Mouse (Mus musculus): ENCODE results near the gene Kdm7a.
A peak's percentile ranks its signal among the peaks of the same experiment; 100 is the strongest.

The Kdm7a gene

GRCm38 (mm10) chr6:39206581-39207461 is at the start of gene Kdm7a:
Gene Kdm7a (minus strand): TSS chr6:39206789.
- peak; percentile 80 to 82 for DNase-seq (ENCODE audit: low spot score in 2 of 2)

- DNase-seq (ENCODE audit: low spot score in 2 of 2) = no peak
Observed at GRCm38 (mm10) chr6:39255271-39255670, 48.7 kb upstream of the Kdm7a start.

- DNase-seq (ENCODE audit: low spot score in 2 of 2) = no peak
Observed at GRCm38 (mm10) chr6:39250055-39250454, 43.5 kb upstream of the Kdm7a start.

DNA sequence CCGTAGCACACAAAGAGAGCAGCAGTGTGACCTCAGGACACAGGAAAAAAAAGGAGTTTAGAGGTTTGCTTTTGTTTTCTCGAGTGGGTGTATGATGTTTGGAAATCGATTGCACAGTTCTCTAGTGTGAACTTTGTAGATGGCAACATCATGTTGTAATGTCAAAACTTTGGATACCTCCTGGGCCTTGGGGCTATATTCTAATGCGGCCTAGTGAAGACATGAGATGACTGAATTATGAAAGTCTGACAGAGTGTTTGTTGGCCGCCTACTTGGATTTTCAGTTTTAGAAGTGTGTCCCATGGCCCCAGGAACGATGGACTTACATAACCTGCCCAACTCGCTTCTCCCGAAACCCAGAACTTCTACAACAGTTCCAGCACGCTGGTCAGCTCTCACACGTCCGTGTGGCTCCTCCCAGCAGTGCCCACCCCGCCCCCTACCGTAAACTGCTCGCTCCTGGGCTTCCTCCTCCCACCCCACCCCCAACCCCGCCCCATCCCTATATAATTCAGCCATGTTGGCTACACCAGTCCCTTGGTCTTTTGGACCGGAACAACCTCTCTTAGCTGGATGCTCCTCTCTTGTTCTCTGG is 42.7 kb upstream of the Kdm7a start:
- DNase-seq (ENCODE audit: low spot score in 2 of 2) = no peak

DNA sequence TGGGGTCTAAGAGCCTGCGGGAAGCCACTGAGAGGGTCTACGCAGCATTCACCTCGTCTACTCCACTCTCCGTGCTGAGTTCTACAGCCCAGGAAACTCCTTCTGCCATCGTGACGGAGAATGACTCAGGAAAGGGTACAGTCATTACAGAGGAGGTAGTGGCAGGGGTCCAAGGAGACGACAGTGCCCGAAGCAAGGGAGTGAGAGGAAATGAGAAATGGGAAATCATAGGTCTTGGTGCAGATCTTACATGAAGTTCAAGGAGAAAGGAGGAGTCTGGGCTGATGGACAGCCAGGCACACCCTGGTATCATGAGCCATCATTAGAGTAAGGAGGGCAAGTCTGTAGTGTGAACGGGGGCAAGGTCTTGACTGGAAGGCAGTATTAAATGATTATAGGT is 37.5 kb upstream of the Kdm7a start:
- no peak for DNase-seq (ENCODE audit: low spot score in 2 of 2)

DNA sequence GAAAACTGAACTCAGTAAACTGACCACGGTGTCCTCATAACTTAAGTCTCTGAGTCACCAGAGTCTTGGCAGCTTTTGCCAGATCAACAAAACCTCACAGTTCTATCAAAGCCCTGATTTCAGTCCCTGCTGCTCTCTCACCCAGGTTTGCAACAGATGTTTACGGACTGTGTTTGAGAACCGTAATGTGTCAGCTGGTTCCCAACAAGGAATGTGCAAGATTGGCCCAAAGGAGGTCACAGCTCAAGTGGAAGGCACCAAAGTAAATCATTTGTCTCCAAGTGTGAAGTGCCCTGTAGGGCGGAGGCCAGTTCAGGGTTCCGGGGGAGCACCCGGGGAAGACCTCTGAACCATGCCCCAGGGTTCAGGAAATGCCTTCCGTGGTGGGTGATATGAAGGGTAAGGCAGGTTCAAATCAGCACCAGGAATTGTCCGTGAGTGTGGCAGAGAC is 36.9 kb upstream of the Kdm7a start:
- no peak for DNase-seq (ENCODE audit: low spot score in 2 of 2)

GRCm38 (mm10) chr6:39242718-39243471 is 36.3 kb upstream of the Kdm7a start:
- peak in 1 of 2 experiments; percentile 42 for DNase-seq (ENCODE audit: low spot score in 2 of 2)

DNA sequence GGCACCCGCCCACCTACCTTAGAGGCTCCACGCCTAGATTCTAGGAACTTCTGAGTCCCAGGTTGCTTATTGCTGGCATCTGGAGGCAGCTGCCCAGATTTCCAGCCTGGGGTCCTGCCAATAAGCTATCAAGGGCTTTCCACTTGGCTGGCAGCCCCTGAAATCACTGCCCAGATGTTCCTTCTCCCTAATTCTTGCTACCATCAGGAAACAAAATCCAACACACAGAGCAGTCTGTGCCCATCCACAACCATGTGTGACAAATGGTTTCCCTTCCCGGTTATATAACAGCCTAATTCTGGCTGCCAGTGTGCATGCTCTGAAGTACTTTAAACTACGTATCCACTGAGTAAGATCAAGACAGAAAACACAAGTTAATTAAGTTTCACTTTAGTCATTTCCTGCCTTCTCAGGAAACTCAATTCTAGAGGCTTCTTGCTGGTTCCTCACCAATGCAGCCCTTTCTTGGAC is 34.9 kb upstream of the Kdm7a start:
- peak; percentile 36 to 41 for DNase-seq (ENCODE audit: low spot score in 2 of 2)

- no peak for DNase-seq (ENCODE audit: low spot score in 2 of 2)
Observed at GRCm38 (mm10) chr6:39240956-39241355, 34.4 kb upstream of the Kdm7a start.

DNA sequence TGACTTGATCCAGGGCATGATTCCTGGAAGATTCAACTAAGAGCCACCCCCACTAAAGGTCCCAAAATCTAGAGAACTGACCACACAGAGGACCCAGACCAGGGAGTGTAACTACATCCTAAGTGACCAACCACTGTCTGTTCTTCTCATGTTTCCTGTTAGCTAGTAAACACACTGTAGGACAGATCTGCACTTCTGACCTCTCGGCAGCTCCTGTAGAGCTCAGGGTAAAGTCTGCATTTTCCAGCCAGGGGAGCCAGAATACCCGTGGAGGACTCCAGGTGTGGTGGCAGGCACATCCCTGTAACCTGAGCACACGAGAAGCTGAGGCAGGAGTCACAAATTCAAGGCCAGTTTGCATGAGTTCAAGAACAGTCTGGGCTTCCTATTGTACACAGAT is 31.3 kb upstream of the Kdm7a start:
- no peak for DNase-seq (ENCODE audit: low spot score in 2 of 2)

DNA sequence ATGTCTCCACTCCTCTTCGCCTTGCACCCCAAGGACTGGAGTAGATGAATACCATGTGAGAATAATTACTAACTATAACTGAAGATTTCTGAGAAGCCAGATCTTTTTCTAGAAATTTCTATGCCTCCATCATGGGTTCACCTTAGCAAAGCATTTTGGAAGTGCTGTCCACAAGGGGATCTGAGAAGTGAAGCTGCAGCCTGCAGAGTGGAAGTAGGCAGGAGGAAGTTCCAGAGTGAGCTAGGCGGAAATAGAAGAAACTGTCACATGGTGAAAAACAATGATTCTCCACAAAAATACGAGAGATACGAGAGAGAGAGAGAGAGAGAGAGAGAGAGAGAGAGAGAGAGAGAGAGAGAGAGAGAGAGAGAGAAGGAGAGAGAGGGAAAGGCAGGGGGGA is 26.0 kb upstream of the Kdm7a start:
- no peak for DNase-seq (ENCODE audit: low spot score in 2 of 2)

- no peak for DNase-seq (ENCODE audit: low spot score in 2 of 2)
Observed at GRCm38 (mm10) chr6:39230664-39231063, 24.1 kb upstream of the Kdm7a start.

GRCm38 (mm10) chr6:39226610-39226955 is 20.0 kb upstream of the Kdm7a start:
- no peak for DNase-seq (ENCODE audit: low spot score in 2 of 2)

GRCm38 (mm10) chr6:39225876-39226609 is 19.5 kb upstream of the Kdm7a start:
- no peak for DNase-seq (ENCODE audit: low spot score in 2 of 2)

DNA sequence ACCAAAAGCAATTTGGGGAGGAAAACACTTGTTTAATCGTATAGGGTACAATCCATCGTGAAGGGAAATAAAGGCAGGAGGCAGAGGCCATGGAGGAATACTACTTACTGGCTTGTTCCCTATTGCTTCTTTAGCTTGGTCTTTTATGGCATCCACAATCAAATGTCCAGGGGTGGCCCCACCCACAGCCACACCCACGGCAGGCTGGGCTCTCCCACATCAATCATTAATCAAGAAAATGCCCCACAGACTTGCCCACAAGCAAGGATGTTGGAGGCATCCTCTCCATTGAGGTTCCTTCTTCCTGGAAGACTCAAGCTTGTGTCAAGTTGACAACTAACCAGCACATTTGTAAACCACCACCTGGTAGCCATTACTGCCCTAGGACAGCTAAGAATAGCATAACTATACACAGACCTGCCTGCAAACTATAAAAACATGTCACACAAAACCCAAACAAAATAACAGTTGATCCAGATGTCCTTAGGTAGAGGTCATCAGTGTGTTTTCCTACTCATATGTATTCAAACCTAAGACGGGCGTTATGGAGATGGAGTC is 16.8 kb upstream of the Kdm7a start:
- no peak for DNase-seq (ENCODE audit: low spot score in 2 of 2)

- no peak for DNase-seq (ENCODE audit: low spot score in 2 of 2)
Observed at GRCm38 (mm10) chr6:39222487-39222886, 15.9 kb upstream of the Kdm7a start.

DNA sequence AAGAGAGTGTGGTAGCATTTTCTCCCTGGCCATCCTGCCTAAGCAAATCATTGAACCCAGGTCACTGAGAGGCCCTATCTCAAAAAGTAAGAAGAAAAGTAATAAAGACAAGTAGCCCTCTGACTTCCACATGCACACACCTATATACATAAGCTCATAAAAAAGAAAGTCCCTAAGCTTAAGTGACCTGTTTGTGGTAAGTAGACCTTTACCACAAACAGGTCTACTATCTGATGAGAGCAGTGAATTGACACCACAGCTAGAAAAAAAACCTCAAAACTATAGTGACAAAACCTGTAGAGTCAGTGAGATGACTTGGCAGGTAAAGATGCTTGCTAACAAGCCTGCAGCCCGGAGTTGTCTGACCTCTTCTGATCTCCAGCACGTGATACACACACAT is 11.4 kb upstream of the Kdm7a start:
- DNase-seq (ENCODE audit: low spot score in 2 of 2) = no peak

DNA sequence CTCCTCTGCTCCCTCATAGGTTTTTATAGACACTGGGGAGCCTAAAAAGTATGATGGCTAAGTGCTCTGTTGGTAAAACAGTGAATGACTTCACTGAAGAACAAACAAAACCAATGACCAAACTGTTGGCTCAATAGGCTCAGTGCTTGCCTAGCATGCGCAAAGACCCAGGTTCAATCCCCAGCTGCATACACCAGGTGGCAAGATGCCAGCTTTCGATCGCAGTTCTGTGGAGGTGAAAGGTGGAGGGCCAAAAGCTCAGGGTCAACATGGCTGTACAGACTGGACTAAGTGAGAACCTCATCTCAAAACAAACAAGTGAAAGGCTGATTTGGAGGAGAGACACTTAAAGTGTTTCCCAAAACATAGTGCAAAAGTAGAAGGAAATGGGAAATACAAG is 10.5 kb upstream of the Kdm7a start:
- DNase-seq (ENCODE audit: low spot score in 2 of 2) = no peak

- no peak for DNase-seq (ENCODE audit: low spot score in 2 of 2)
Observed at GRCm38 (mm10) chr6:39214949-39215606, 8.5 kb upstream of the Kdm7a start.

DNA sequence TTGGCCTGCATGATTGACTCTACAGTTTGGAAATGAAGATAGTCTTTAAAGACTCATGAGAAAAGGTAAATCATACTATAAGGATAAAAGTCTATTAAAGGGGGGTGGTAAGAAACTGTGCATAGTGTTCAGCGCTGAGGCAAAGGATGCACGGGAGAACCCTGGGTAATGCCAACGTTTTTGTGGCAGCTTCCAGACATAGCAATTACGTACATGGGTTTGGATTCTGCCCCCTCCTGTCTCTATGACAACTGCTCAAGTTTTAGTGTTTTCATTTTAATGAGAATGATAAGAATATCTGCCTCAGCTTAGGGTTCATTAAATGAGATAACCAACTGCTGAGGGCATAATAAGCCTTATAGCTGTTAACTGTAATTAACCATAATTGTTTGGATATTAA is 3.1 kb upstream of the Kdm7a start:
- DNase-seq (ENCODE audit: low spot score in 2 of 2) = no peak

GRCm38 (mm10) chr6:39208181-39208580 is 1.6 kb upstream of the Kdm7a start:
- DNase-seq (ENCODE audit: low spot score in 2 of 2) = no peak

All from right cerebral cortex, postnatal 36 days (tissue).